Mouse (Mus musculus) CH12.LX (cell line): ENCODE results near the gene Psip1. TPM values are rescaled to one million over a fixed set of nuclear protein-coding genes. Genes with fewer than 3 reads are reported as not detected.
"Not testable (repeated sequence)": the region's sequence is repeated elsewhere in the genome, so short reads cannot be mapped to it uniquely, and the experiment has no call there.

Experiments
- DNase-seq: peaks from one replicate; pipeline ENCODE4 v3.0.0-alpha.2; 2013; ENCODE audit errors: extremely low read depth
- H3K27ac ChIP-seq: 2 replicates; pipeline ENCODE4 v1.5.1; 2012; ENCODE audit warnings: low read depth, mild to moderate bottlenecking, control low read depth, moderate library complexity; ENCODE audit not compliant: insufficient read depth
- H3K27me3 ChIP-seq: replicated peaks from 2 replicates; pipeline ENCODE3; 2012; ENCODE audit warnings: inconsistent platforms
- H3K36me3 ChIP-seq, 2 experiments: replicated peaks in 1 of 2; 2 replicates each; pipeline versions ENCODE3 to v1.6.1; 2012; ENCODE audit warnings: inconsistent platforms in 1 of 2, low read length in 1 of 2, mild to moderate bottlenecking in 1 of 2, mixed read lengths in 1 of 2, moderate library complexity in 1 of 2; ENCODE audit not compliant: control insufficient read depth in 1 of 2, insufficient read depth in 1 of 2
- H3K4me1 ChIP-seq, 2 experiments: 2 replicates each; pipeline ENCODE4 v1.6.1; 2012; ENCODE audit warnings: inconsistent platforms in 1 of 2, moderate library complexity in 1 of 2; ENCODE audit not compliant: insufficient read depth in 2 of 2, control insufficient read depth in 1 of 2
- H3K4me2 ChIP-seq: 2 replicates; pipeline ENCODE4 v1.6.1; 2012; ENCODE audit warnings: low read depth, mild to moderate bottlenecking, control low read depth; ENCODE audit not compliant: poor library complexity, insufficient read depth, severe bottlenecking
- H3K4me3 ChIP-seq, 3 experiments: fragments of 150-350 bp in 1 of 3; sonication (generic) in 1 of 3; replicated peaks in 1 of 3; 2 replicates each; pipeline versions ENCODE3 to v1.5.1; 2011 to 2012; ENCODE audit warnings: low read depth in 2 of 3, low read length in 2 of 3, mild to moderate bottlenecking in 2 of 3, moderate library complexity in 2 of 3, control low read depth in 1 of 3, improper control_type of control experiment in 1 of 3, inconsistent platforms in 1 of 3, mixed read lengths in 1 of 3; ENCODE audit not compliant: poor library complexity in 1 of 3
- H3K79me2 ChIP-seq: replicated peaks from 2 replicates; pipeline ENCODE4 v1.6.1; 2012; ENCODE audit warnings: mild to moderate bottlenecking, moderate library complexity; ENCODE audit not compliant: control insufficient read depth, poor library complexity, insufficient read depth, severe bottlenecking; ENCODE audit errors: extremely low read depth
- H3K9ac ChIP-seq: 2 replicates; pipeline ENCODE4 v1.6.1; 2012; ENCODE audit warnings: low read depth, mild to moderate bottlenecking, control low read depth, moderate library complexity; ENCODE audit not compliant: insufficient read depth
- H3K9me3 ChIP-seq: replicated peaks from 2 replicates; pipeline ENCODE3; 2012; ENCODE audit warnings: low read length, inconsistent platforms, mixed read lengths
- BHLHE40 ChIP-seq: IDR thresholded peaks from 2 replicates; pipeline ENCODE4 v1.6.1; 2011; ENCODE audit warnings: mild to moderate bottlenecking, low read depth, low read length, improper control_type of control experiment
- CHD2 ChIP-seq: IDR thresholded peaks from 2 replicates; pipeline ENCODE4 v1.6.1; 2011; ENCODE audit warnings: low read length, improper control_type of control experiment
- CTCF ChIP-seq, 2 experiments: IDR thresholded peaks in 1 of 2; conservative IDR thresholded peaks in 1 of 2; 2 replicates each; pipeline ENCODE4 v1.5.1; 2011 to 2012; ENCODE audit warnings: low read depth in 2 of 2, low read length in 2 of 2, improper control_type of control experiment in 1 of 2, inconsistent platforms in 1 of 2, mild to moderate bottlenecking in 1 of 2, moderate library complexity in 1 of 2
- E2F4 ChIP-seq: IDR thresholded peaks from 2 replicates; pipeline ENCODE4 v1.6.1; 2011; ENCODE audit warnings: low read depth, low read length, improper control_type of control experiment; ENCODE audit not compliant: insufficient replicate concordance
- ELF1 ChIP-seq: IDR thresholded peaks from 2 replicates; pipeline ENCODE4 v1.6.1; 2014; ENCODE audit warnings: low read depth, mild to moderate bottlenecking, inconsistent platforms, low read length, improper control_type of control experiment
- ETS1 ChIP-seq: conservative IDR thresholded peaks from 2 replicates; pipeline ENCODE4 v1.6.1; 2012; ENCODE audit warnings: low read depth, mild to moderate bottlenecking, inconsistent platforms, low read length, improper control_type of control experiment, moderate library complexity
- GABPA ChIP-seq: IDR thresholded peaks from 2 replicates; pipeline ENCODE4 v1.6.1; 2012; ENCODE audit warnings: low read depth, low read length, improper control_type of control experiment, inconsistent platforms; ENCODE audit not compliant: insufficient replicate concordance
- IRF4 ChIP-seq: IDR thresholded peaks from 2 replicates; pipeline ENCODE4 v1.6.1; 2014; ENCODE audit warnings: low read depth, mild to moderate bottlenecking, inconsistent platforms, low read length, improper control_type of control experiment
- JUN ChIP-seq: IDR thresholded peaks from 2 replicates; pipeline ENCODE4 v1.6.1; 2011; ENCODE audit warnings: low read depth, mild to moderate bottlenecking, low read length, improper control_type of control experiment, moderate library complexity; ENCODE audit not compliant: insufficient read depth
- JUND ChIP-seq: conservative IDR thresholded peaks from 2 replicates; pipeline ENCODE4 v1.6.1; 2011; ENCODE audit warnings: low read depth, low read length, improper control_type of control experiment
- MAFK ChIP-seq: IDR thresholded peaks from 2 replicates; pipeline ENCODE4 v1.6.1; 2011; ENCODE audit warnings: low read length, improper control_type of control experiment; ENCODE audit not compliant: insufficient replicate concordance
- MAX ChIP-seq: IDR thresholded peaks from 2 replicates; pipeline ENCODE4 v1.6.1; 2011; ENCODE audit warnings: low read length, improper control_type of control experiment
- MAZ ChIP-seq: IDR thresholded peaks from 2 replicates; pipeline ENCODE4 v1.6.1; 2012; ENCODE audit warnings: low read depth, mild to moderate bottlenecking, inconsistent platforms, low read length, improper control_type of control experiment, moderate library complexity
- MXI1 ChIP-seq: IDR thresholded peaks from 2 replicates; pipeline ENCODE4 v1.6.1; 2011; ENCODE audit warnings: mild to moderate bottlenecking, low read depth, low read length, improper control_type of control experiment
- MYC ChIP-seq: IDR thresholded peaks from 2 replicates; pipeline ENCODE4 v1.6.1; 2011; ENCODE audit warnings: low read depth, mild to moderate bottlenecking, improper control_type of control experiment, low read length
- NRF1 ChIP-seq: IDR thresholded peaks from 2 replicates; pipeline ENCODE4 v1.6.1; 2014; ENCODE audit warnings: low read depth, mild to moderate bottlenecking, inconsistent platforms, low read length, improper control_type of control experiment, moderate library complexity
- POLR2A ChIP-seq: IDR thresholded peaks from 2 replicates; pipeline ENCODE4 v1.6.1; 2011; ENCODE audit warnings: low read depth, mild to moderate bottlenecking, improper control_type of control experiment, low read length
- RAD21 ChIP-seq: IDR thresholded peaks from 2 replicates; pipeline ENCODE4 v1.6.1; 2011; ENCODE audit warnings: low read depth, mild to moderate bottlenecking, low read length, improper control_type of control experiment, moderate library complexity
- RCOR1 ChIP-seq: conservative IDR thresholded peaks from 2 replicates; pipeline ENCODE4 v1.6.1; 2012; ENCODE audit warnings: low read depth, mild to moderate bottlenecking, inconsistent platforms, low read length, improper control_type of control experiment
- TBP ChIP-seq: conservative IDR thresholded peaks from 2 replicates; pipeline ENCODE4 v1.6.1; 2011; ENCODE audit warnings: low read depth, low read length, improper control_type of control experiment
- ZC3H11A ChIP-seq: IDR thresholded peaks from 2 replicates; pipeline ENCODE4 v1.6.1; 2012; ENCODE audit warnings: low read depth, mild to moderate bottlenecking, inconsistent platforms, low read length, improper control_type of control experiment
- ZMIZ1 ChIP-seq: IDR thresholded peaks from 2 replicates; pipeline ENCODE4 v1.6.1; 2012; ENCODE audit warnings: low read depth, mild to moderate bottlenecking, inconsistent platforms, low read length, improper control_type of control experiment
- dilution Hi-C: fragments of 300-500 bp; cut with MboI; formaldehyde crosslinking; loops from 2 replicates; pipeline ENCODE4 v1.14.3; 2020; ENCODE audit warnings: low sequenced_read_pairs; ENCODE audit not compliant: extremely low pct_unique_long_range_greater_than_20kb, extremely low pct_ligation_motif_present
- in situ Hi-C: fragments of 300-500 bp; cut with MboI; formaldehyde crosslinking; loops from 3 replicates; pipeline ENCODE4 v1.14.3; 2019; ENCODE audit warnings: low sequenced_read_pairs, low pct_ligation_motif_present, low pct_unique_long_range_greater_than_20kb, mixed read lengths
- polyA plus RNA-seq: library from polyadenylated mRNA; unstranded; fragments of >175 nt; gene quantifications from 2 replicates; pipeline ENCODE4 v1.2.1, GENCODE M21; 2012; ENCODE audit warnings: low read depth; ENCODE audit not compliant: insufficient read length
- total RNA-seq, 2 experiments: library from RNA; depleted of rRNA; stranded (reverse); fragments of 300-350 nt in 1 of 2; fragments of >200 nt in 1 of 2; gene quantifications; 2 replicates each; pipeline ENCODE4 v1.2.3; 2012 to 2014

Psip1 gene
- total and polyA plus RNA-seq, 3 experiments, result 61.7 to 157 (median 107) TPM

- in situ Hi-C loops (loop anchor here (25.0 kb wide), 1 partner anchor 188 kb away; the partner anchor contains the start of gene Ttc39b), dilution Hi-C loops (no loop called here)
- Histone ChIP-seq H3K4me1 (peaks cover 2 to 4% of the 10 kb centered on the region in 2 experiments; a peak in 2 of 4 replicates), H3K27ac (no peak overlapping the region), H3K4me2 (no peak overlapping the region), H3K36me3 (no peaks in the 10 kb centered on the region), H3K9ac (no peak overlapping the region), H3K79me2 (no peaks in the 10 kb centered on the region), H3K9me3 (no peaks in the 10 kb centered on the region), H3K27me3 (no peaks in the 10 kb centered on the region), H3K4me3 (no peak overlapping the region)
- TF ChIP-seq MXI1 (no peak), MYC (no peak), MAZ (no peak), BHLHE40 (no peak), GABPA (no peak), NRF1 (no peak), JUND (no peak), ELF1 (no peak), MAX (no peak), MAFK (no peak), ZC3H11A (no peak), ZMIZ1 (no peak), E2F4 (no peak), TBP (no peak), CTCF (conservative IDR thresholded peaks at IDR 0.05 in 1 of 2, IDR thresholded peaks at IDR 0.05 in 1 of 2; ENCODE audit: low read depth in 2 of 2, low read length in 2 of 2) (no peak), JUN (no peak), RAD21 (no peak), POLR2A (no peak), CHD2 (no peak), RCOR1 (no peak)
- DNase-seq, result no peak
Observed at GRCm38 (mm10) chr4:83500154-83501036, 14.1 kb upstream of the Psip1 start.

DNA sequence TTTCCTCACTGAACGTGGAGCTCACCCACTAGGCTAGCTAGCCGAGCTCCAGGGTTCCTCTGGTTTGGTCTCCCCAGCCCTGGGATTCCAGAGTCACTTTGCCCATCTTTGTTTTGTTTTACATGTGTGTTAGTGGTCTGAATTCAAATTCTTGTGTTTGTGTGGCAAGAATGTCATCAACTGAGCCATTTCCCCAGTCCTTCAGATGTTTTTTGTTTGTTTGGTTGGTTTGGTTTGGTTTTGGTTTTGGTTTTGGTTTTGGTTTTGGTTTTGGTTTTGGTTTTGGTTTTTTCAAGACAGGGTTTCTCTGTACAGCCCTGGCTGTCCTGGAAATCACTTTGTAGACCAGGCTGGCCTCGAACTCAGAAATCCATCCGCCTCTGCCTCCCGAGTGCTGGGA is 10.8 kb upstream of the Psip1 start:
- H3K4me3 ChIP-seq, result peak overlapping the region in 1 of 3 experiments; percentile 47
- H3K9me3 ChIP-seq, H3K79me2 ChIP-seq, DNase-seq, dilution Hi-C loops, H3K36me3 ChIP-seq, in situ Hi-C loops, H3K27me3 ChIP-seq, H3K4me1 ChIP-seq: not testable (repeated sequence)
- H3K4me2 ChIP-seq, result peak overlapping the region; percentile 69
- H3K9ac ChIP-seq, result peak overlapping the region; percentile 44; the same call in 1 of the 2 replicates
- peak overlapping the region; percentile 89 for H3K27ac ChIP-seq
- peak; percentile 72 for TF ChIP-seq ETS1
- peak; percentile 9; the same call in 1 of the 2 replicates for TF ChIP-seq IRF4
